Mouse (Mus musculus) erythroblast, embryonic 14.5 days (primary cell): ENCODE results near the gene Arfgef2.

Experiments
- GATA1 ChIP-seq: IDR thresholded peaks from 2 replicates; pipeline ENCODE4 v1.6.1; 2012; ENCODE audit warnings: low read length, inconsistent platforms, mixed read lengths
- TAL1 ChIP-seq: IDR thresholded peaks from 3 replicates; pipeline ENCODE4 v1.6.1; 2012; ENCODE audit warnings: low read length, inconsistent platforms, mixed read lengths

GRCm38 (mm10) chr2:166801436-166801835, 4.0 kb upstream of the Arfgef2 start:
- no peak for TF ChIP-seq GATA1
- no peak for TF ChIP-seq TAL1
